Mouse (Mus musculus) monocyte, adult 5-6 weeks (primary cell): ENCODE measurements at regions not wholly inside any gene's neighbourhood (a gene's known extent, or its start where the extent isn't known, plus 50 kb on each side); places are given as distances from the start of the nearest gene placed in this dataset.

ENCODE experiments used
- ATAC-seq: fragments of 153-309, 156-312 bp; replicated peaks from 2 replicates; pipeline ENCODE4 v1.8.0; 2017; ENCODE audit warnings: mild to moderate bottlenecking; ENCODE audit not compliant: low TSS enrichment, insufficient number of reproducible peaks, severe bottlenecking, poor library complexity, low FRiP score

- no peak for ATAC-seq
These were observed 1217.0 kb upstream of the A1bg start for GRCm38 (mm10) chr15:62139859-62140258.

- no peak for ATAC-seq
These were observed 1216.4 kb upstream of the A1bg start for GRCm38 (mm10) chr15:62139192-62139591.

GRCm38 (mm10) chr15:62138701-62139100, 1215.9 kb upstream of the A1bg start:
- ATAC-seq = no peak

GRCm38 (mm10) chr15:62136932-62137594, 1214.3 kb upstream of the A1bg start:
- ATAC-seq = no peak

- no peak for ATAC-seq
These were observed 1212.0 kb upstream of the A1bg start for GRCm38 (mm10) chr15:62134835-62135234.

GRCm38 (mm10) chr15:62134308-62134707, 1211.5 kb upstream of the A1bg start:
- ATAC-seq = no peak

GRCm38 (mm10) chr15:62132895-62133294, 1210.1 kb upstream of the A1bg start:
- no peak for ATAC-seq

GRCm38 (mm10) chr15:62131686-62132085, 1208.9 kb upstream of the A1bg start:
- ATAC-seq = no peak

- no peak for ATAC-seq
These were observed 1207.7 kb upstream of the A1bg start for GRCm38 (mm10) chr15:62130530-62130929.

GRCm38 (mm10) chr15:62128546-62129212, 1205.9 kb upstream of the A1bg start:
- no peak for ATAC-seq

- no peak for ATAC-seq
These were observed 1204.9 kb upstream of the A1bg start for GRCm38 (mm10) chr15:62127602-62128158.

- ATAC-seq = no peak
These were observed 1202.9 kb upstream of the A1bg start for GRCm38 (mm10) chr15:62125718-62126117.

- ATAC-seq = no peak
These were observed 1200.9 kb upstream of the A1bg start for GRCm38 (mm10) chr15:62123756-62124155.

GRCm38 (mm10) chr15:62122265-62123023, 1199.6 kb upstream of the A1bg start:
- no peak for ATAC-seq

- ATAC-seq = no peak
These were observed 1198.9 kb upstream of the A1bg start for GRCm38 (mm10) chr15:62121696-62122095.

GRCm38 (mm10) chr15:62120735-62121134, 1197.9 kb upstream of the A1bg start:
- no peak for ATAC-seq

- ATAC-seq = no peak
These were observed 1196.2 kb upstream of the A1bg start for GRCm38 (mm10) chr15:62118997-62119396.

- no peak for ATAC-seq
These were observed 1193.4 kb upstream of the A1bg start for GRCm38 (mm10) chr15:62116184-62116583.

- ATAC-seq = no peak
These were observed 1192.0 kb upstream of the A1bg start for GRCm38 (mm10) chr15:62114815-62115214.
